In genomic region chr14:67584456-67585048, GRCm38 (mm10) we compare ENCODE assay signal across 10 mouse cellular contexts.
DNase-seq lines count a peak whose midpoint lies in the region; ATAC-seq and TF ChIP-seq lines count a peak whose summit lies in the region.
"Had no signal": no experiment of that assay in that cellular context is flagged by ENCODE, and none has a peak within 500 bp of the region (broad histone marks: within the 10 kb centered on the region; RNA-seq: fewer than 3 reads in every experiment).

No protein-coding gene starts in this region.

- no peaks in the 10 kb centered on the region for H3K9me3 ChIP-seq in heart, postnatal 0 days (replicated peaks; ENCODE audit: control insufficient read depth, low read length)
- H3K9me3 ChIP-seq in heart, embryonic 11.5 days (replicated peaks; ENCODE audit: control insufficient read depth, low read length) = no peaks in the 10 kb centered on the region
- no peaks in the 10 kb centered on the region for H3K9me3 ChIP-seq in midbrain, embryonic 14.5 days (ENCODE audit: control insufficient read depth, low read length)
- H3K9me3 ChIP-seq in midbrain, embryonic 13.5 days = no peaks in the 10 kb centered on the region
- H3K9me3 ChIP-seq: neural tube, embryonic 12.5 days had no signal

- TF ChIP-seq EP300 in heart, postnatal 0 days (IDR thresholded peaks at IDR 0.05; ENCODE audit: low read depth) = no peak

- no peak overlapping the region for H3K4me2 ChIP-seq in heart, postnatal 0 days (ENCODE audit: low read depth, low read length)
- no peak overlapping the region for H3K4me2 ChIP-seq in heart, embryonic 11.5 days
- no peak overlapping the region for H3K4me2 ChIP-seq in midbrain, embryonic 14.5 days (ENCODE audit: low read length)
- no peak overlapping the region for H3K4me2 ChIP-seq in midbrain, embryonic 13.5 days (replicated peaks)
- H3K4me2 ChIP-seq: limb, embryonic 12.5 days; neural tube, embryonic 12.5 days had no signal

- H3K9ac ChIP-seq in heart, postnatal 0 days (replicated peaks; ENCODE audit: low read depth, low read length) = no peak overlapping the region
- H3K9ac ChIP-seq in heart, embryonic 11.5 days (ENCODE audit: low read depth, low read length) = no peak overlapping the region
- H3K9ac ChIP-seq in midbrain, embryonic 14.5 days (replicated peaks; ENCODE audit: low read length) = no peak overlapping the region
- no peak overlapping the region for H3K9ac ChIP-seq in midbrain, embryonic 13.5 days (replicated peaks)
- H3K9ac ChIP-seq: limb, embryonic 12.5 days; neural tube, embryonic 12.5 days had no signal

- no peak for DNase-seq in cerebellum, adult 11-12 months
- no peak for DNase-seq in heart, postnatal 0 days (ENCODE audit: low spot score)
- DNase-seq in midbrain, embryonic 14.5 days = peak; percentile 73
- peak; percentile 51 for DNase-seq in retina, postnatal 1 day
- DNase-seq in kidney, adult 11 months = no peak

- peaks cover 4% of the 10 kb centered on the region; the same call in 1 of the 2 replicates for H3K4me1 ChIP-seq in heart, postnatal 0 days (ENCODE audit: control insufficient read depth, insufficient read depth)
- H3K4me1 ChIP-seq in heart, embryonic 11.5 days (ENCODE audit: control insufficient read depth, insufficient read depth, low read length) = no peaks in the 10 kb centered on the region
- H3K4me1 ChIP-seq in midbrain, embryonic 14.5 days (ENCODE audit: control insufficient read depth, insufficient read depth, low read length) = no peaks in the 10 kb centered on the region
- H3K4me1 ChIP-seq in midbrain, embryonic 13.5 days (replicated peaks) = peaks cover 10% of the 10 kb centered on the region
- H3K4me1 ChIP-seq: neural tube, embryonic 12.5 days had no signal

- WGBS in heart, postnatal 0 days = 56% methylated on average over 14 of the region's 14 CpGs
- 56% methylated on average over 14 of the region's 14 CpGs for WGBS in heart, embryonic 11.5 days (ENCODE audit: insufficient replicate concordance)
- 47% methylated on average over 14 of the region's 14 CpGs for WGBS in midbrain, embryonic 14.5 days
- 37% methylated on average over 14 of the region's 14 CpGs for WGBS in midbrain, embryonic 13.5 days

- H3K36me3 ChIP-seq in heart, postnatal 0 days (replicated peaks; ENCODE audit: control insufficient read depth, insufficient read depth, low read length) = no peaks in the 10 kb centered on the region
- no peaks in the 10 kb centered on the region for H3K36me3 ChIP-seq in heart, embryonic 11.5 days (ENCODE audit: control insufficient read depth, insufficient read depth, low read length)
- no peaks in the 10 kb centered on the region for H3K36me3 ChIP-seq in midbrain, embryonic 14.5 days (ENCODE audit: control insufficient read depth, insufficient read depth, low read length)
- H3K36me3 ChIP-seq in midbrain, embryonic 13.5 days = no peaks in the 10 kb centered on the region
- H3K36me3 ChIP-seq: limb, embryonic 12.5 days; neural tube, embryonic 12.5 days had no signal

- ATAC-seq in cerebellum, adult (ENCODE audit: insufficient number of reproducible peaks, low FRiP score, low TSS enrichment) = peak; percentile 71; the same call in 1 of the 2 replicates
- ATAC-seq in heart, postnatal 0 days (ENCODE audit: insufficient read depth, low read depth) = no peak
- no peak for ATAC-seq in heart, embryonic 11.5 days (replicated peaks; ENCODE audit: insufficient number of reproducible peaks, low FRiP score, low TSS enrichment)
- ATAC-seq in midbrain, embryonic 14.5 days (ENCODE audit: low FRiP score, low TSS enrichment) = no peak
- ATAC-seq in midbrain, embryonic 13.5 days = no peak

- H3K4me3 ChIP-seq in heart, postnatal 0 days (ENCODE audit: low read depth, low read length) = no peak overlapping the region
- H3K4me3 ChIP-seq in heart, embryonic 11.5 days (ENCODE audit: low read depth, low read length) = no peak overlapping the region
- no peak overlapping the region for H3K4me3 ChIP-seq in midbrain, embryonic 14.5 days (replicated peaks; ENCODE audit: low read depth, low read length)
- no peak overlapping the region for H3K4me3 ChIP-seq in midbrain, embryonic 13.5 days (replicated peaks)
- H3K4me3 ChIP-seq: limb, embryonic 12.5 days; neural tube, embryonic 12.5 days had no signal

- TF ChIP-seq CTCF in heart, postnatal 0 days (IDR thresholded peaks at IDR 0.05; ENCODE audit: low read depth) = peak; percentile 39

- no peak overlapping the region for H3K27ac ChIP-seq in heart, postnatal 0 days (ENCODE audit: low read depth)
- H3K27ac ChIP-seq in heart, embryonic 11.5 days (ENCODE audit: low read depth, low read length) = no peak overlapping the region
- H3K27ac ChIP-seq in midbrain, embryonic 14.5 days (replicated peaks; ENCODE audit: low read depth, low read length) = no peak overlapping the region
- H3K27ac ChIP-seq in midbrain, embryonic 13.5 days = no peak overlapping the region
- H3K27ac ChIP-seq: limb, embryonic 12.5 days; neural tube, embryonic 12.5 days had no signal

- H3K27me3 ChIP-seq in heart, postnatal 0 days (ENCODE audit: control insufficient read depth, insufficient read depth, low read length) = no peaks in the 10 kb centered on the region
- H3K27me3 ChIP-seq in heart, embryonic 11.5 days (ENCODE audit: control insufficient read depth, insufficient read depth, low read length) = no peaks in the 10 kb centered on the region
- no peaks in the 10 kb centered on the region for H3K27me3 ChIP-seq in midbrain, embryonic 14.5 days (ENCODE audit: control insufficient read depth, insufficient read depth, low read length)
- no peaks in the 10 kb centered on the region for H3K27me3 ChIP-seq in midbrain, embryonic 13.5 days
- H3K27me3 ChIP-seq: limb, embryonic 12.5 days; neural tube, embryonic 12.5 days had no signal

Comparison
In these comparisons a context has a peak if more than half of its experiments do, and no peak if none do; other contexts are left out.
1. DNase-seq: peak in midbrain, embryonic 14.5 days (single experiment) and retina, postnatal 1 day (single experiment); none in cerebellum, adult 11-12 months (single experiment), heart, postnatal 0 days (single experiment) and kidney, adult 11 months (single experiment).